Mouse (Mus musculus) C2C12 (cell line): ENCODE data around the gene Cog5.

Experiments used
- CEBPB ChIP-seq: IDR thresholded peaks from one replicate; pipeline ENCODE4 v1.6.1; 2011; ENCODE audit warnings: low read depth, mild to moderate bottlenecking, control low read depth, moderate library complexity
- CTCF ChIP-seq: IDR thresholded peaks from one replicate; pipeline ENCODE4 v1.5.1; 2011; ENCODE audit not compliant: control insufficient read depth, insufficient read depth, insufficient read length
- FOSL1 ChIP-seq: IDR thresholded peaks from one replicate; pipeline ENCODE4 v1.8.0; 2011; ENCODE audit warnings: mild to moderate bottlenecking, low read length; ENCODE audit not compliant: poor library complexity, insufficient read depth, severe bottlenecking
- MAX ChIP-seq: IDR thresholded peaks from one replicate; pipeline ENCODE4 v1.6.1; 2011; ENCODE audit warnings: mild to moderate bottlenecking, control low read depth
- MYOD1 ChIP-seq: IDR thresholded peaks from one replicate; pipeline ENCODE4 v1.6.1; 2011; ENCODE audit warnings: low read depth; ENCODE audit not compliant: control insufficient read depth, insufficient read length
- MYOG ChIP-seq: IDR thresholded peaks from one replicate; pipeline ENCODE4 v1.6.1; 2011; ENCODE audit not compliant: control insufficient read depth, insufficient read length; ENCODE audit errors: extremely low read depth
- USF1 ChIP-seq: IDR thresholded peaks from one replicate; pipeline ENCODE4 v1.6.1; 2011; ENCODE audit warnings: low read depth, mild to moderate bottlenecking, control low read depth, moderate library complexity

GRCm38 (mm10) chr12:31700623-31701347 lies 46.1 kb downstream of the Cog5 start:
- TF ChIP-seq MAX: no peak
- TF ChIP-seq CTCF: no peak
- TF ChIP-seq CEBPB: no peak
- no peak for TF ChIP-seq USF1
- TF ChIP-seq MYOD1: no peak
- no peak for TF ChIP-seq MYOG
- TF ChIP-seq FOSL1: no peak
